Mouse (Mus musculus) heart, postnatal 0 days (tissue): Measurements from ENCODE around the gene Fbxl7.

Experiments
- CTCF ChIP-seq: IDR thresholded peaks from 2 replicates; pipeline ENCODE4 v1.5.1; 2016; ENCODE audit warnings: antibody characterized with exemption, control low read depth, low read depth
- EP300 ChIP-seq: IDR thresholded peaks from 2 replicates; pipeline ENCODE4 v1.6.1; 2016; ENCODE audit warnings: antibody characterized with exemption, low read depth

DNA sequence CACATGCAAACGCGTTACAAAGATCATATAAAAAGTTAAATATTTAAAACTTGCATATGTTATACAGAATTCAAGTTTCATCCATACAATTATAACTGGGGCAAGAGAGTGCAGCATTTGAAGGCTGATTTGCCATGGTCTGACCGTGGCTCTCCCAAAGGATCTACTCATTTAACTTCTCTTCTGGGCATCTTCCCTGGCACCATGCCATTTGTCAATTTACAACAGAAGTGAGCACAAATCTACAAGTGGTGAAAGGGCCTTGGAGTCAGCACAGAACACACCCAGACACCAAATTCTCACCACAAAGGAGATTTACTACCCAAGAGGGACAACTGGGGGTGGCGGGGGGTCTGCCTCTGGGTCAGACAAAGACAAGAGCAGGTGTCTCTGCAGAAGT is 64.2 kb downstream of the Fbxl7 start:
- TF ChIP-seq CTCF (no peak), EP300 (no peak)
